Mouse (Mus musculus): Measurements from ENCODE around the gene Tbce. TPM values are rescaled to one million over a fixed set of nuclear protein-coding genes. Genes with fewer than 3 reads are reported as not detected.
A peak's percentile ranks its signal among the peaks of the same experiment; 100 is the strongest.

Tbce gene
- 10 to 100 TPM; 19.1 to 23.5 TPM for total RNA-seq (2021)

- peak; percentile 88 to 93 for DNase-seq
- intact Hi-C loops (cut with DNase I), result loop anchor here (2.0 kb wide), 2 partner anchors 23 to 85 kb away; partner anchors contain the start of genes Arid4b, B3galnt2 and Ggps1
These were observed at the start of gene Tbce for GRCm38 (mm10) chr13:14039292-14039965. Tbce (minus strand) TSS chr13:14039638.

- intact Hi-C loops (cut with DNase I), result no loop called here
- DNase-seq, result peak in 1 of 2 experiments; percentile 14
These were observed 49.2 kb upstream of the Tbce start for GRCm38 (mm10) chr13:14088669-14089068.

GRCm38 (mm10) chr13:14075326-14075725 lies 35.9 kb upstream of the Tbce start:
- intact Hi-C loops (cut with DNase I), result no loop called here
- no peak for DNase-seq

- DNase-seq, result no peak
- intact Hi-C loops (cut with DNase I), result no loop called here
These were observed 34.9 kb upstream of the Tbce start for GRCm38 (mm10) chr13:14074371-14074770.

GRCm38 (mm10) chr13:14069291-14069690 lies 29.9 kb upstream of the Tbce start:
- DNase-seq, result no peak
- intact Hi-C loops (cut with DNase I), result loop anchor here (10.0 kb wide), 1 partner anchor 546 kb away; the partner anchor contains the start of genes Mrpl32 and Psma2

GRCm38 (mm10) chr13:14068035-14068434 lies 28.6 kb upstream of the Tbce start:
- no peak for DNase-seq
- intact Hi-C loops (cut with DNase I), result loop anchor here (10.0 kb wide), 1 partner anchor 547 kb away; the partner anchor contains the start of genes Mrpl32 and Psma2

GRCm38 (mm10) chr13:14065701-14066100 lies 26.3 kb upstream of the Tbce start:
- intact Hi-C loops (cut with DNase I), result loop anchor here (10.0 kb wide), 1 partner anchor 549 kb away; the partner anchor contains the start of genes Mrpl32 and Psma2

GRCm38 (mm10) chr13:14065028-14065380 lies 25.6 kb upstream of the Tbce start:
- no peak for DNase-seq
- intact Hi-C loops (cut with DNase I), result loop anchor here (10.0 kb wide), 1 partner anchor 550 kb away; the partner anchor contains the start of genes Mrpl32 and Psma2

More at GRCm38 (mm10) chr13:14065701-14066100, 26.3 kb upstream of the Tbce start:
- no peak for DNase-seq

- DNase-seq, result peak; percentile 31 to 51
- intact Hi-C loops (cut with DNase I), result loop anchor here (5.0 to 10.0 kb wide), 4 partner anchors 63 to 550 kb away; partner anchors contain the start of genes B3galnt2, Mrpl32 and Psma2
These were observed 25.0 kb upstream of the Tbce start for GRCm38 (mm10) chr13:14064341-14065027.

- intact Hi-C loops (cut with DNase I), result loop anchor here (2.0 to 10.0 kb wide), 5 partner anchors 25 to 551 kb away; partner anchors contain the start of genes B3galnt2, Mrpl32, Psma2 and Tbce
- peak in 1 of 2 experiments; percentile 90 for DNase-seq
These were observed 24.5 kb upstream of the Tbce start for GRCm38 (mm10) chr13:14063942-14064271.

- peak; percentile 90 to 94 for DNase-seq
- intact Hi-C loops (cut with DNase I), result loop anchor here (2.0 to 10.0 kb wide), 5 partner anchors 24 to 552 kb away; partner anchors contain the start of genes B3galnt2, Mrpl32, Psma2 and Tbce
These were observed 23.8 kb upstream of the Tbce start, which contains the start of the genes Arid4b and Ggps1 for GRCm38 (mm10) chr13:14063013-14063941. Arid4b (plus strand) TSS chr13:14063232. Ggps1 (minus strand) TSS chr13:14063488.

- DNase-seq, result no peak
- intact Hi-C loops (cut with DNase I), result loop anchor here (2.0 to 10.0 kb wide), 5 partner anchors 24 to 552 kb away; partner anchors contain the start of genes B3galnt2, Mrpl32, Psma2 and Tbce
These were observed 23.0 kb upstream of the Tbce start for GRCm38 (mm10) chr13:14062209-14063012.

- intact Hi-C loops (cut with DNase I), result no loop called here
- no peak for DNase-seq
These were observed 20.1 kb upstream of the Tbce start for GRCm38 (mm10) chr13:14059582-14059981.

GRCm38 (mm10) chr13:14056801-14057200 lies 17.4 kb upstream of the Tbce start:
- intact Hi-C loops (cut with DNase I), result no loop called here
- DNase-seq, result no peak

- DNase-seq, result no peak
These were observed 10.4 kb upstream of the Tbce start for GRCm38 (mm10) chr13:14049878-14050277.

GRCm38 (mm10) chr13:14044521-14044920 lies 5.1 kb upstream of the Tbce start:
- no peak for DNase-seq
- intact Hi-C loops (cut with DNase I), result no loop called here

More at GRCm38 (mm10) chr13:14049878-14050277, 10.4 kb upstream of the Tbce start:
- intact Hi-C loops (cut with DNase I), result no loop called here

GRCm38 (mm10) chr13:14043851-14044250 lies 4.4 kb upstream of the Tbce start:
- no peak for DNase-seq
- intact Hi-C loops (cut with DNase I), result no loop called here

GRCm38 (mm10) chr13:14040186-14040585 lies 748 bp upstream of the Tbce start:
- intact Hi-C loops (cut with DNase I), result no loop called here
- DNase-seq, result no peak

GRCm38 (mm10) chr13:14038911-14039291 lies 537 bp downstream of the Tbce start:
- intact Hi-C loops (cut with DNase I), result loop anchor here (2.0 kb wide), 2 partner anchors 24 to 84 kb away; partner anchors contain the start of genes Arid4b, B3galnt2 and Ggps1
- no peak for DNase-seq
